Mouse (Mus musculus): ENCODE measurements around the gene Arf1. TPM values are rescaled to one million over a fixed set of nuclear protein-coding genes. Genes with fewer than 3 reads are reported as not detected.

Gene Arf1
- total RNA-seq, 2 experiments from 2014 or later: 252 to 265 TPM

- intact Hi-C loops (cut with DNase I): loop anchor here (5.0 kb wide), 1 partner anchor 39 kb away; the partner anchor contains the start of gene Iba57
- no peak for DNase-seq (ENCODE audit: low spot score)
Measured at GRCm38 (mm10) chr11:59201216-59202002, 26.7 kb downstream of the Arf1 start.

GRCm38 (mm10) chr11:59196230-59196629 lies 31.8 kb downstream of the Arf1 start:
- intact Hi-C loops (cut with DNase I): no loop called here
- DNase-seq (ENCODE audit: low spot score): no peak

GRCm38 (mm10) chr11:59192059-59192386 lies 36.0 kb downstream of the Arf1 start, which contains the start of gene Guk1:
TSS of gene Guk1 (minus strand) at chr11:59192212.
- no peak for DNase-seq (ENCODE audit: low spot score)
- intact Hi-C loops (cut with DNase I): no loop called here

DNA sequence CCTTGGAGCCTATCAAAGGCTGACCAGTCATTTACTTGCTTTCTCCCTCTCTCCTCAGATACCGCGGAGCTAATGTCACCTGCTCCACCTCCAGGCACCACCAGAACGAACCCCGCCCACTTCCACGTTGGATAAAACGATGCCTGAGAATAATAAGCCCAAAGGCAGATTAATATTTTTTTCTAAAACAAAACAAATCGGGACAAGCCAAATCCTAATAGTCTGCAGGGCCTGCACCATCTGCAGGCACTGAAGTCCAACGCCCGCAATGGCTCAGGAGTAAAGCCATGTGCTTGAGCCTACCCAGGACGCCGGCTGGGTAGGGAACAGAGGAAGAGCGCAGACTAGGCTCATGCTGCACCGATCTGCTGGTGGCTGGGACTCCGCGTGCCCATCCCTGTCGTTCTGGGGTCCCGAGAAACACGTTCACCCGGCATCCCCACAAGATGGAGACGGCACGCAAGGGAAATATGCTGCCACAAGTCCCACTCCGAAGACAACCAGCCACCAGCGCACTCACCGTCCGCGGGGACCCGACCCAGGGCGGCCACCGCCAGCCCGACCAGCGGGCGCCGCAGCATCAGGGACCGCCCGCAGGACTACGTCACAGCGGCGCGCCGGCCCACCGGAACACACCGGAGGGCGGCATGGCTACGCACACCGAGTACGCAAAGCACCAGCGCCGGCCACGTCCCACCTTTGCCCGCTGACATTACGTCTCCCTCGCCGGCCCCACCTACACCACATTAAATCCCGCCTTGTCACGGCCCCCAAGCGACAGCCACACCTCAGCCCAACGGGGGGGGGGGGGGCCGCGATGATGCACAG lies 36.6 kb downstream of the Arf1 start:
- peak; percentile 82 for DNase-seq (ENCODE audit: low spot score)
- intact Hi-C loops (cut with DNase I): no loop called here

DNA sequence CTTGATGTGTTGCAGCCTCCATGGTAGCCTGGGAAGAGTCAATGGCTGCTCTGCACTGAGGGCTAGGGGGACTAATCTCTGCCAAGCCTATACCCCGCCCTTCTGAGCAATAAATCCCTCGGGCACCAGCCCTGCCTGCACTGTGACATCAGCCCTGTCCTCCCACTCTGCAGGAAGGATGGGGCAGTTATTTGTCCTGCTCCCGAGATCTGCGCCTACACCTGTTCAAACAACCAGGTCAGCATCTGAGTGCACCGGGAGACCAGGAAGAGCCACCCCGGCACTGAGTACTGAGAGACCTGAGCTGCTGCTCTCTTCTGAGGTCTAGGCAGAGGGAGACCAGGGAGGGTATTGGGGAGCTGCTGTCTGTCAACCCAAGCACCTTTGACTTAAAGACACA lies 40.4 kb downstream of the Arf1 start:
- intact Hi-C loops (cut with DNase I): no loop called here
- DNase-seq (ENCODE audit: low spot score): no peak

DNA sequence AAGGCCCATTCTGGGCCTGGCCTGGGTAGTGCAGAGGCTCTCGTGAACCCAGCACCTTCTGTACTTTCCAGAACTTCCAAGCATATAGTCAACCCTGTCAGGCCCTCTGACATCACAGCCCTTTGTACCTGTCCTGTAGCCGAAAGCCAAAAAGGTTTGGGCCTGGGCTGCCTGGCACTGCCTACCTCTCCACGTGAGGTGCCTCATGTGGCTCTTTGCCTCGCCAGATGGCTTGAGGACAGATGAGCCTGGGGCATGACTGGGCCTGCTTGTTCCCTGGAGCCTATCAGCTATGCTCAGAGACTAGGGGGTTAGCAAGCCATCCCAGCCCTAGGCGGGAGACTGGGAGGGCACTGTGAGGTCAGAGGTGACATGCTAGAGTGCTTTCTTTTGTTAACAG lies 42.6 kb downstream of the Arf1 start:
- intact Hi-C loops (cut with DNase I): loop anchor here (2.0 kb wide), 1 partner anchor 25 kb away; no protein-coding TSS in a partner anchor
- no peak for DNase-seq (ENCODE audit: low spot score)

DNA sequence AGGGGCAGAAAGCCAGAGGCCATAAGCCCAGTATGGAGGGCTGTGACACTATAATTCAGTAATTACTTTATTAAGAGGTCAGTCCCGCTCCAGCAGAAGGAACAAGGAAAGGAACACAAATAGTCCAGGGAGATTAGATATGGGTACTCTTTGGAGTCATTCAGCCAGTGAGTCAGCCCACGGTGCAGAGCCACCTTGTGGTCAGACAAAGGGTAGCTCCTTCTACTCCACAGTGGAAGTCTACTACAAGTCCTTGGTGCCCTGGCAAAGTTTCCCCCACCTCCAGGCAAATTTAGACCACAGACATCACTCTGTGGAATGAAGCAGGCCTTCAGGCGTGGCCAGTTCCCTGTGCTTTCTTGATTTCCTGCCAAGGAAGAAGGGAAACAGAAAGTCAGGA lies 44.2 kb downstream of the Arf1 start:
- intact Hi-C loops (cut with DNase I): loop anchor here (2.0 to 5.0 kb wide), 2 partner anchors 23 to 82 kb away; no protein-coding TSS in a partner anchor
- DNase-seq (ENCODE audit: low spot score): peak; percentile 46

- intact Hi-C loops (cut with DNase I): loop anchor here (5.0 kb wide), 1 partner anchor 81 kb away; no protein-coding TSS in a partner anchor
- peak; percentile 65 for DNase-seq (ENCODE audit: low spot score)
Measured at GRCm38 (mm10) chr11:59182864-59183331, 45.2 kb downstream of the Arf1 start, which contains the start of gene Gjc2. TSS of gene Gjc2 (minus strand) at chr11:59183213.

DNA sequence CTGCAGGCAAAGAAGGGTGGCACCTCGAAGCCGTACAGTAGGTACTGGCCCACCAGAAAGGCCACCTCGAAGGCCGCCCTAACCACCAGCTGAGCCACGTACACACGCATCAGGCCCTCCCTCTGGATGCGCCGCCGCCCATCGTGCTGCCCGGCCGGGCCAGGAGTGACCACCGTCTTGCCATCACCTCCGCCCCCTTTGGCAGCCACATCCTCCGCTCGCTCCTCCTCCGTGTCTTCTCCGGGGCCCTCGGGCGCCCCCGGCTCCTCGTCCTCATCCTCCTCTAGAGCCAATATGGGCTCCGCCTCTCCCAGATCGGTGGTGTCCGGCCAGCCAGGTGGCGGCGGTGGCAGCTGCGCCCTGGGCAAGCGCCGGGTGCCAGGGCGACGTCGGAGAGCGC lies 51.1 kb downstream of the Arf1 start:
- intact Hi-C loops (cut with DNase I): no loop called here
- DNase-seq (ENCODE audit: low spot score): no peak

DNA sequence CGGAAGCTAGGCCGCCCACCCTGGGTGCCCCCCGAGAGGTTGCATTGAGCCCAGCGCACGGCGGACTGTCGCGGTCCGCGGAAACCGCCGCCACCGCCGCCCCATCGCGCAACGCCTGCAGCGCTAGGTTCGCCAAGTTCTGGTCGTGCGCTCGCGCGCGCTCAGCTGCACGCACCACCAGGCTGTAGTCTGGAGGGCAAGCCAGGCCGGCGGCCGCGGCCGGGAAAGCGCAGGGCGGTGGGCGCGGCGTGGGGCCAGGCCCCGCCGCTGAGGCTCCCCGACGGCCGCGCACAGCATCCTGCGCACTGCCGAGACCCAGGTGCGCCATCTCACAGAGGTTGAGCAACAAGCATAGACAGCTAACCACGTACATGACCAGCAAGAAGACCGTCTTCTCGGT lies 51.6 kb downstream of the Arf1 start:
- DNase-seq (ENCODE audit: low spot score): no peak
- intact Hi-C loops (cut with DNase I): no loop called here

- intact Hi-C loops (cut with DNase I): no loop called here
- no peak for DNase-seq (ENCODE audit: low spot score)
Measured at GRCm38 (mm10) chr11:59174189-59174838, 53.8 kb downstream of the Arf1 start.

DNA sequence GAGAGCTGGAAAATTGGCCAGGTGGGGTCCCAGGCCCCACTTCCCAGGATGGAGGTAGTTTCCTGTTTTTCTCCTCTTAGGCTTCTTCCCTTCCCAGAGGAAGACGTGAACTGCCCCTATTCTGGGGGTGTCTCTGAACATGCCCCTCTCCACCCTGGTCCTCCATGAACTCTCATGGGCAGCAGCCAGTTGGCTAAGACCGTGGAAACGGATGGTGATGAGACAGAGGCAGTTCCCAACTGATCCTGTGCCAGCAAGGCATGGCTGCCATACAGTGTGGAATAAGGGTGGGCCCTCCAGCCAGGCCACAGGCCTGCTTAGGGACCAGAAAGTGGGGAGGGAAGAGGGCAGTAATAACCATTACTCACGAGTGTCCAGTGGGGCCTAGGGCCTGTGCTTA lies 57.5 kb downstream of the Arf1 start:
- no peak for DNase-seq (ENCODE audit: low spot score)
- intact Hi-C loops (cut with DNase I): no loop called here

DNA sequence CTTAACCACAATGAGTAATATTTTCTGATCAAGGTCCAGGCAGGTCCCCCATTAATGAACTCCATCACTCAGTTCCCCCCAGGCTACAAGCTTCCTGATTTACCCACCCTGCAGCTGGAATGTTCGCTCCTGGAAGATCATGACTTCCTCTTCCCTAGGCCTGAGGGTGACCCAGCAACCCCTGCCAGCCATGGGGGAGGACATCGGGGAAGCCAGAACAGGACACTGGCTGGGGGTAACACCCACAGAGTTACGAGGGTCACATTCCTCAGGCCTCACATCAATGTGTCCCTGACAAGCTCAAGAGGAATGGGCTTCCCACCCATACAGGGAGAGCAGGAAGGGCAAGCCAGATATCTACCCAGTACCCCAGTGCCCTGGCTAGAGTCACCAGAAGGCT lies 58.3 kb downstream of the Arf1 start:
- intact Hi-C loops (cut with DNase I): no loop called here
- no peak for DNase-seq (ENCODE audit: low spot score)

DNA sequence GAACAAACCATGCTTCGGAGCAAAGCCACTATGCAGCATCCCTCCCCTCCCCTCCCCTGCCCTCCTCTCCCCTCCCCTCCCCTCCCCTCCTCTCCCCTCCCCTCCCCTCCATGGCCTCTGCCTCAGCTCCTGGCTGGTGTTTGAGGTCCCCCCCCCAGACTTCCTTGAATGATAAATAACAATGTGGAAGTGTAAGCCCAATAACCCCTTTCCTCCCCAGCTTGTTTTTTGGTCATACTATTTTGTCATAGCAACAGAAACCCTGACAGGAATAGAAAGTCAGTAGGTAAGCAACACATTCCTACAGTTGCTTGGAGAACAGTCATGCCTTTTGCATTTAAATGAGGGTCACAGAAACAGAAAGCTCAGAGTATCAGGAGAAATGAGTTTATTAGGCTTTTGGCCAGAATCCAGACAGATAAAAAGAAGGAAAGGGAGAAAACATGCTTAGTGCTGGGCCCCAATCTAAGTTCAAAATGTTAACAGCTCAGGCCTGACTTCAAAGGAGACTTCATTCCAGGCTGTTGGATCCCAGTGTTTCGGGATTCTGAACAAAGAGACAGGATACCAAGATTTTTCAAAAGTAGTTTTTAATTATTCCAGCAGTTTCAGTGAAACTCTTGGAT lies 62.3 kb downstream of the Arf1 start:
- intact Hi-C loops (cut with DNase I): no loop called here
- no peak for DNase-seq (ENCODE audit: low spot score)

DNA sequence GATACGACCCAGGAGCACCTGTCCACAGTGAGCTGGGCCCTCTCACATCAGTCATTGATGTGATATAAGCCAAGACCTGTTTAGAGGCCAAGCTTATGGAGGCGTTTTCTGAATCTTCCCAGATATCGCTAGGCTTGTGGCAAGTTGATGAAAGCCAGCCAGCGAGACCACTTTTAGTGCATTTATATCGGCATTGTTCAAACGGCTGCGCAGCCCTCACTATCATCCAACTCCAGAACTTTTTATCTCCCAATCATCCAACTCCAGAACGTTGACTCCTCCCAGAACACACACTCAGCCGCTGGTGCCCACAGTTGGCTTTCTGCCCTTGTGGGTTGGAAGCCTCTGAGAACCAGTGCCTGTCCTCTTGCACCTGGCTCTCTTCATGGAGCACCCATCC lies 63.7 kb downstream of the Arf1 start:
- intact Hi-C loops (cut with DNase I): loop anchor here (5.0 kb wide), 2 partner anchors 38 to 63 kb away; partner anchors contain the start of genes Arf1 and Mrpl55
- DNase-seq (ENCODE audit: low spot score): no peak

GRCm38 (mm10) chr11:59163255-59164236 lies 64.5 kb downstream of the Arf1 start, which contains the start of gene Iba57:
TSS of gene Iba57 (minus strand) at chr11:59163739.
- peak; percentile 98 for DNase-seq (ENCODE audit: low spot score)
- intact Hi-C loops (cut with DNase I): loop anchor here (5.0 kb wide), 2 partner anchors 39 to 64 kb away; partner anchors contain the start of genes Arf1 and Mrpl55

- DNase-seq (ENCODE audit: low spot score): no peak
- intact Hi-C loops (cut with DNase I): loop anchor here (5.0 kb wide), 2 partner anchors 40 to 65 kb away; partner anchors contain the start of genes Arf1 and Mrpl55
Measured at GRCm38 (mm10) chr11:59162443-59163254, 65.4 kb downstream of the Arf1 start.

All from heart, postnatal 25 days (tissue).